Mouse (Mus musculus) kidney, adult 2 months (tissue): ENCODE results near the gene Ascc1.

Experiments used
- CTCF ChIP-seq: fragments of 200-500 bp; conservative IDR thresholded peaks from 2 replicates; pipeline ENCODE4 v1.5.1; 2011; ENCODE audit warnings: low read depth, mild to moderate bottlenecking, control low read depth, low read length, moderate library complexity, mixed read lengths; ENCODE audit not compliant: insufficient read depth, insufficient read length
- POLR2A ChIP-seq: fragments of 200-500 bp; IDR thresholded peaks from one replicate; pipeline ENCODE4 v1.6.1; 2011; ENCODE audit warnings: low read depth, low read length, control low read depth

- TF ChIP-seq POLR2A (no peak), CTCF (no peak)
Measured at GRCm38 (mm10) chr10:59957171-59958149, 45.1 kb upstream of the Ascc1 start.
